Mouse (Mus musculus): ENCODE results near the gene Eif5a.
"Not testable (repeated sequence)": the region's sequence is repeated elsewhere in the genome, so short reads cannot be mapped to it uniquely, and the experiment has no call there.

Eif5a gene

GRCm38 (mm10) chr11:69921114-69922011, at the start of gene Eif5a:
TSS of gene Eif5a (minus strand) at chr11:69921958.
- DNase-seq (ENCODE audit: low spot score) = peak; percentile 100

- DNase-seq (ENCODE audit: low spot score) = no peak
These were observed 49.0 kb upstream of the Eif5a start for GRCm38 (mm10) chr11:69970775-69971174.

DNA sequence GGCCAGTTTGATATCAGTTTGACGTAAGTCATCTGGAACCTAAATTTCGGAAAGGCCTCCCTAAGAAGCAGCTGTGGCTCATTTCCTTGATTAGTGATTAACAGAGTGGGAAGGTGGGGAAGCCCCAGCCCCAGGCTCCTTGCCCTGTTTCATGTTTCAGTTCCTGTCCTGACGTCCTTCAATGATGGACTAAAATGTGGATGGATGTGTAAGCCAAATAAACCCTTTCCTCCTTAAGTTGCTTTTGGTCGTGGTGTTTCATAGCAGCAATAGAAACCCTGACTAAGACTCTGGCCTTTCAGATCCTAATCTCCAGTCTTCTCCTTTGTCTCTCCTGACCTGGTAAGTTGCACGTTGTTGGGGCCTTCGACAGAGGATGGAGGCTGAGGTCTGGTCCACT, 48.5 kb upstream of the Eif5a start:
- DNase-seq (ENCODE audit: low spot score) = no peak

- no peak for DNase-seq (ENCODE audit: low spot score)
These were observed 47.0 kb upstream of the Eif5a start for GRCm38 (mm10) chr11:69968793-69969192.

GRCm38 (mm10) chr11:69966860-69967517, 45.2 kb upstream of the Eif5a start:
- DNase-seq (ENCODE audit: low spot score) = peak; percentile 47

DNA sequence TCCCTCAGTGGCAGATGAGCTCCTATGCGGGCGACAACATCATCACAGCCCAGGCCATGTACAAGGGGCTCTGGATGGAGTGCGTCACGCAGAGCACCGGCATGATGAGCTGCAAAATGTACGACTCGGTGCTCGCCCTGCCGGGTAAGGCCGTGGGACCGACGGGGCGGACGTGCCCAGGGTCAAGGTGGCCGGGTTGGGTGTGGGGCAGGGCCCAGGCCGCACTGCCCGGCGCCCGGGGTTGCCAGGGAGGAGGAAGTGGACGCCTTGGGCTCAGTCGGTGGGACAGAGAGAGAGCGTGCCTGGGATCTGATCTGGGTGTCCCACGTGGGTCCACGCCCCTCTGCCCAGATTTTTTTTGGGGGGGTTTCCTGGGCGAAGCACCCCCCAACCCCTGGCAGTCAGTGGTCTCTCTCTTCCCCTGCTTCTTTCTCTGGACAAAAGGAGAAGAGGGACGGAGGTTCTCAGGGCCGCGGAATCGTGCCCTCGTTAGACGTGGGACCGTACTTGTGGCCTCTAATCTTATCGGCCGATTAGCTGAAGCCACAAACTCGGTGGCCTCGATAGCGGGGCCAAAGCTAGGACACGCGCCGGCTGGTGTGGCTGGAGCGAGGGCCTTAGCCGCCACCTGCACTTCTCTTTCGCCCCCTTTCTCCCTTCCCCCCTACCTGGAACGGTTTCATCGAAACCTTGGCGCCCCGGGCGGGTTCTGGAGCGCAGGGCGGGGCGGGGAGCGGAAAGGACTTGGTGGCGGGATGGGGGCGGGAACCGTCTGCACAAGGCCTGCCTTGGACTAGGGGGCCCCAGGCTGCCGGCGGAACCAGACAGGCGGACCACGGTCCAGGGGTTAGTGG, 44.5 kb upstream of the Eif5a start:
- peak; percentile 27 for DNase-seq (ENCODE audit: low spot score)

DNA sequence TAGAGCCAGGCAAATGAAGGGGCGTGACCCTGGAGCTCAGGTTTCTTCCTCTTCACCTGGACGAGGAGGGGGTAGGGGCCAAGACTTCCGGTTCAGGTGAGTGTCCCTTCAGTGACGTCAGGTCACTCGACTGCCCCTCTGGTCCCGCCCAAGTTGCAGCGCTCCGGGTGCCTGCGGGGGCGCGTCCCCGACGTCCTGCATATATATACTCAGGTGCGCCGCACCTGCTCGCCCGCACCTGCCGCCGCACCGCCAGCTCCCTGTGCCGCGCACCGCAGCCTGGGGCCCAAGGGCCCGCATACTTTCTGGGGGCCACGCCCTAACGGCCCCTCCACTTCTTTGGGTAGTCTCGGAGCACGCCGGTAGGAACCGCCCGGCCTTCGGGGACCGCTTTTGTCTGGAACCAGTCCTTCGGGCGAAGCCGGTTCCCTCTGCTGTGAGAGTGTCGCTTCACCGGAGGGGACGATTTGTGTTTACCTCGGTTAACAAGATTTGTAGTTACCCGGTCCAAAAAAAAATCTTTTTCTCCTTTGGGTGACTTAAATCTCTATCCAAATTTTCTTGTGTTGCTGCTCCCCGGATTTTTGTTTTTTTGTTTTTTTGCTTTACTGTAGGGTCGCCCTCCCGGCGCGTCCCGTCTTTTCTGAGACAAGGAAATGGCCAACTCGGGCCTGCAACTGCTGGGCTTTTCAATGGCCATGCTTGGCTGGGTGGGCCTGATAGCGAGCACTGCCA, 43.7 kb upstream of the Eif5a start:
- peak; percentile 59 for DNase-seq (ENCODE audit: low spot score)

- DNase-seq (ENCODE audit: low spot score) = no peak
These were observed 43.0 kb upstream of the Eif5a start, which contains the start of gene Cldn7 for GRCm38 (mm10) chr11:69964650-69965270. TSS of gene Cldn7 (plus strand) at chr11:69964779.

- DNase-seq (ENCODE audit: low spot score) = no peak
These were observed 40.1 kb upstream of the Eif5a start for GRCm38 (mm10) chr11:69961841-69962240.

- peak; percentile 39 for DNase-seq (ENCODE audit: low spot score)
These were observed 38.9 kb upstream of the Eif5a start for GRCm38 (mm10) chr11:69960616-69961015.

GRCm38 (mm10) chr11:69956218-69956617, 34.5 kb upstream of the Eif5a start:
- DNase-seq (ENCODE audit: low spot score) = no peak

DNA sequence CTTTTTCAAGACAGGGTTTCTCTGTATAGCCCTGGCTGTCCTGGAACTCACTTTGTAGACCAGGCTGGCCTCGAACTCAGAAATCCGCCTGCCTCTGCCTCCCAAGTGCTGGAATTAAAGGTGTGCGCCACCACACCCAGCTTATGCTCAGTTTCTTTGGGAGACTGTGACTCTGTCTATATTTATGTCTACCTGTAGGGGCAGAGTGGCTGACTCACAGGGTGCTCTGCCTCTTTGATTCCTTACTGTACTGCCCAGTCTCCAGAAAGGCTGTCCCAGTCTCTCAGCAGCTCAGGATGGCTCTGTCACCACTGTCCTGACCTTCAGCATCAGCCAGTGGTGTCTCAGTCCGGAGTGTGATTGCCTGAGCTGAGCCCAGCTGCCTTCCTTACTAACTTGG, 33.9 kb upstream of the Eif5a start:
- not testable (repeated sequence) for DNase-seq (ENCODE audit: low spot score)

GRCm38 (mm10) chr11:69953267-69953915, 31.6 kb upstream of the Eif5a start:
- DNase-seq (ENCODE audit: low spot score) = no peak

- no peak for DNase-seq (ENCODE audit: low spot score)
These were observed 30.5 kb upstream of the Eif5a start for GRCm38 (mm10) chr11:69952274-69952673.

DNA sequence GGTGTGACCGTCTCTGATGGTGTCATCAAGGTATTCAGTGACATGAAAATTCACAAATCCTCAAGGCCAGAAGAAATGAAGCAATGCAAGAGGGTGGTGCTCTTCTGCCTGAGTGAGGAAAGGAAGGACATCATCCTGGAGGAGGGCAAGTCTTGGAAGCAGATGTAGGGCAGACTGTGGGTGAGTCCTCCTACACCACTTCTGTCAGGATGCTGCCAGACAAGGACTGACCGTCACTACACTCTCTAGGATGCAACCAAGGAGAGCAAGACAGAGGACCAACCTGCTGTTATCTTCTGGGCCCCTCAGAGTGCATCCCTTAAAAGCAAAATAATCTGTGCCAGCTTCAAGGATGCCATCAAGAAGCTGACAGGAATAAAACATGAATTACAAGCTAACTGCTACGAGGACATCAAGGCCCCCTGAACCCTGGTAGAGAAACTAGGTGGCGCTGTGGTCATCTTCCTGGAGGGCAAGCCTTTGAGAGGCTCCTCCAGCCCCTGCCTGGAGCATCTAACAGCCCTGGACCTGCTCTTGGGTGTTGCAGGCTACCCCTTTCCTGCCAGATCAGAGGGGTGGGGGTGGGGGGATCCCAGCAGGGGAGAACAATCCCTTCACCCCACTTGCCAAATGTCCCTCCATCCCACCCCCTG, 29.2 kb upstream of the Eif5a start:
- peak; percentile 56 for DNase-seq (ENCODE audit: low spot score)

- DNase-seq (ENCODE audit: low spot score) = peak; percentile 95
These were observed 27.0 kb upstream of the Eif5a start for GRCm38 (mm10) chr11:69948763-69949150.

- DNase-seq (ENCODE audit: low spot score) = peak; percentile 95
These were observed 26.5 kb upstream of the Eif5a start, which contains the start of gene Slc2a4 for GRCm38 (mm10) chr11:69948066-69948762. TSS of gene Slc2a4 (minus strand) at chr11:69948188.

DNA sequence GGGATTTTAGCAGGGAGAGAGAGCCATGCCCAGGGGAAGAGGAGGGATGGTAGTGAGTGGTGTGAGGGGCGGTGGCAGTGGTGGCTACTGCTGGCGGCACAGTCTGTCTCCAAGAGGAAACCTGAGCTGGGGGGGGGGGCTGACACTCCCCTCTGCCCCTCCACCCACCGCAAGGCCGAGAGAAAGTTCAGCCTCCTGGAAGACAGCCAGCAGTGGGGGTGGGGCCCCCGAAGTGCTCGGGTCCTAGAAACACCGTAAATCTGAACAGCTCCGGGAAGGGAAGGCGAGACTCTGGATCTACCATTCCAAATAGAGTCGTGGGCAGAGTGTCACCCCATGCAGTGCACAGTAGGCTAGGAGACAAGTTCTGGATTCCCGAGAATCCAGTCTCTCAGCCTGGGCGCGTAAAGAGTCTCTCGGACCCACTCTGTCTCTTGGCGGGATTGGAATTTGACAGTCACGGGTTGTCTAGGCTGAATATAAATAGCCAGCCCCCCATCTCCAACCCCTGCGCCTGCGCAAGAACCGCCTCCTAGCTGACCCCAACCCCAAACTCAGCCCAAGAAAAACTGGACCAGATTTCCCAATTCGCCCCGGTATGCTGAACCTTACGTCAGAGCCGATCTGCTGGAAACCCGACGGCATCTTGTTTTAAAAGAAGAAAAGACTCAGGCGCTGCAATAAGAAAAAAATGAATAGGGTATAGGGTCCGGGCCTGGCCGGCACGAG, 25.7 kb upstream of the Eif5a start:
- DNase-seq (ENCODE audit: low spot score) = peak; percentile 37
